Mouse (Mus musculus) frontal cortex, postnatal 14 days (tissue): ENCODE data around the gene Mien1.
A peak's percentile ranks its signal among the peaks of the same experiment; 100 is the strongest.

Experiments
- DNase-seq, 2 experiments: peaks; one replicate each; pipeline ENCODE4 v3.0.0; 2022; ENCODE audit warnings: low spot score in 2 of 2

Gene Mien1

GRCm38 (mm10) chr11:98428436-98428835 is 10.4 kb downstream of the Mien1 start:
- no peak for DNase-seq

GRCm38 (mm10) chr11:98426592-98426991 is 12.2 kb downstream of the Mien1 start:
- no peak for DNase-seq

GRCm38 (mm10) chr11:98418939-98419547 is 19.7 kb downstream of the Mien1 start:
- DNase-seq = no peak

GRCm38 (mm10) chr11:98418273-98418672 is 20.5 kb downstream of the Mien1 start:
- no peak for DNase-seq

GRCm38 (mm10) chr11:98417074-98417473 is 21.7 kb downstream of the Mien1 start:
- no peak for DNase-seq

DNA sequence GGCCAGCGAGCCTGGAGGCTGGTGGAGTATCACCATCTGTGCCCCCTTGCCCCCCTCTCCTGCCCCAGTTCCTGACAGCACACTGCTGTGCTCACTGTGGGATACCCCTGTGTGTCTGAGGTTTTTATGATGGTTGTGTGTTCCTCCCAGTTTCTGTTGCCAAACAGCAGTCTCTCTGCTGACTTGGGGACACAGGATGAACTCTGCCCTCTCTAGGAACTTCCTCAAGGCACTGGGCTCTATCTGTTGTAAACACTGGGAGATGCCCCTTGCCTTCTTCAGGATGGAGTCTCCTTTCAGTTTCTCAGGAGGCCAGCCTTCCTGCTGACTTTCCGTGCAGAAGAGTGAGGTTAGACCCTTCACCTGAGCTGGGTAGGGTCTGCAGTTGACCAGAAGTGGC is 24.6 kb downstream of the Mien1 start:
- no peak for DNase-seq

- no peak for DNase-seq
These were observed 25.1 kb downstream of the Mien1 start for GRCm38 (mm10) chr11:98413731-98414130.

DNA sequence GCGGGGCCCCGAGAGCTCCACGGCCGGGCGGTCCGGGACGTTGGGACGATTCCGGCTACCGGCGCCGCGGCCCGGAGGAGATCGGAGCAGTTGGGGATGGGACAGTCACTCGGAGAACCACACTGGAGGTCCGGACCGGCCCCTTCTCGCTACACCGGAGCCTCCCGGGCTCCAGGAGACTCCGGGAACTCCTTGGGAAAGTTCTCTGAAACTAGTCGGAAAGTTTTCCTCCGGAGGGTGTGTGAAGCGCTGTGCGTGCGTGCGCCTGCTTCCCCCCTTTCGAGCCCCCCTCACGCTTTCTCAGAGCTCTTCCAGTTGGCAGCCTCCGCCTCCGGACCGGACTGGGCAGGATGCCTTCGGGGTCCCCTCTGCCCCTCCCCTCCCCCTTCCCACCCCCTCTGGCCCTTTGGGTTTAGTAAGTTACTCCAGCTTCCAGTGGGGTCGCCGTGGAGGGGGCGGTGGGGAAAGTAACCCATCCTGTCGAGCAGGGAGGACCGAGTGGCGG is 25.9 kb downstream of the Mien1 start:
- no peak for DNase-seq

- DNase-seq = no peak
These were observed 26.5 kb downstream of the Mien1 start, which contains the start of gene Erbb2 for GRCm38 (mm10) chr11:98412273-98412796. Gene Erbb2 (plus strand): TSS chr11:98412470.

- no peak for DNase-seq
These were observed 29.4 kb downstream of the Mien1 start for GRCm38 (mm10) chr11:98409341-98409822.

DNA sequence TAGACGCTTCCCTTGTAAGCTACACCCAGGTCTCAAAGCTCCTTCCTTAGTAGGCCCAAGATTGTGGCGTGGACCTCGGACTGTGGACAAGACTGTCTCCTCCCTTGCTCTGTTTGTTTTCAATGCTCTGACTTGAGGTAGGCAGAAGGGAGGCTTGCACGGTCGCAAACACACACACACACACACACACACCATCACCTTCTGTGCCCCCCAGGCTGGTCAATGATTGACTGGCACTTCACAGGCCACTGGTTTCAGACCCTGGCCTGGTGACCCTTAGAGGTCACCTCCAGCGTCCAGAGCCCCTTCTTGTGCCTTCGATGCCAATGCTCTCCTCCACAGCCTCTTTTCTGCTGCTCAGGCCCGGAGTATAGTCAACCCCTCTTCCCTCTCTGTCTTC is 29.9 kb downstream of the Mien1 start:
- no peak for DNase-seq

- DNase-seq = no peak
These were observed 32.2 kb downstream of the Mien1 start for GRCm38 (mm10) chr11:98406621-98407020.

GRCm38 (mm10) chr11:98400816-98401215 is 38.0 kb downstream of the Mien1 start:
- no peak for DNase-seq

DNA sequence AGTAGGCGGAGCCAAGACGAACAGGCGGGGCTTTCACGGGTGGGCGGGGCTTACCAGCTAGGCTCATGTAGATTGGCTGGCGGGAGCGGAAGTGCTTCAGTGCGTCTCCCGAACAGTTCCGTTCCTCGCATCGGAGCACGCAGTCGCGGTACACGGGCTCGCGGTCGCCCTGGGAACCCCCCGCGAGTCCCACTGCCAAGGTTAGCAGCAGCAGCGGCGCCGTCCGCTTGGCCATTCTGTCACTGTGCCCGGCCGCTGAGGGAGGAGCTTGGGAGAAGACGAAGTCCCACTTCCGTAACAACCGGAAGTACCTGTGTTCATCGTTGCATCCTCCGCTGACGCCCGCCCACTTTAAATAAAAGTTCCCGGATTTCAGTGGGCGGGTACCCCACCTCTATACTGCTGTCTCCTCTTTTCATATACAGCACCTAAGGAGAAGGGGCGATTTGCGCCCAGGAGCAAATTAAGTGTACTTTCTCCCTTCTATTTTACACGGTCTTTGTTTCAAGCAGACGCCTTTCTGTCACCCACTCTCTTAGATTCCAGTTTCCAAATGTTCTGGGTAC is 38.5 kb downstream of the Mien1 start, which contains the start of gene Pgap3:
TSS of gene Pgap3 (minus strand) at position 330 of the 566 bp plus-strand sequence.
- DNase-seq = peak; percentile 83 to 87

- DNase-seq = no peak
These were observed 40.8 kb downstream of the Mien1 start for GRCm38 (mm10) chr11:98397946-98398345.

DNA sequence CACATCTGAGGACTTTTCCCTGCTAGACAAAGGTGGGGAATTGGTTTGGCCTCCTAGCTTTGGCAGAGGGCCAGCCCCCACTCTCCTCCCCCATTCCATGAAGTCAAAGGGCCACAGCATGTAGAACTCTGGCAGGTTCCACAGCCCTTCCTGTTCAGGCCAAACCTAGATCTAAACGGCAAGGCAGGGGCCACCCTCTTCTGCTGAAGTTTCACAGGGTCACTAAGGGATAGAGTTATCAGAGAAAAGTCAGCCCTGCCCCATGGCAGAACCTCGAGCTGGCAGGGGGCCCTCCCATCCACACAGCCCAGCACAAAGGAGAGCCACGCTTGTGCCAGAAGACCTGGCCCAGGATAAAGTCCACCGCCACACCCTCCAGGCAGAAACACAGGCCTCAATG is 43.8 kb downstream of the Mien1 start:
- DNase-seq = no peak

- no peak for DNase-seq
These were observed 44.5 kb downstream of the Mien1 start for GRCm38 (mm10) chr11:98394301-98394700.

DNA sequence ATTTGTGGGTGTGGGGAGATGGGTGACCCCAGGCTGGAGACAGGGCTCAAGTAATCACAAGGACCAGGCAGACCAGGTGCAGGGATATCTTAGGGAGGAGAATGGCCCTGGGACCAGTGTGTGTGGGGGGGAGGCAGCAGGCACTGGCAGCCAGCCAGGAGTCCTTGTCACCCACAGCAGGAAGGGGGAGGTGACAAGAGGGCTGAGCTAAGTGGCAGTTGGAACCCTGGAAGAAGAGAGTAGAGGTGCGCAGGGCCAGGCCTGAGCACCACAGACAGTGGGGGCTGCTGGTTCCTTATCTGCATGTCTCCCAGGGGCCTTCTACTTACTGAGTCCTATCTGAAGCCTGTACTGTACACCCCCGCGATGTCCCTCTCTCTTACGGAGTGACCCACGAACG is 45.5 kb downstream of the Mien1 start:
- DNase-seq = no peak

- DNase-seq = no peak
These were observed 46.1 kb downstream of the Mien1 start for GRCm38 (mm10) chr11:98392645-98393044.

- DNase-seq = no peak
These were observed 46.8 kb downstream of the Mien1 start for GRCm38 (mm10) chr11:98392034-98392433.

GRCm38 (mm10) chr11:98390141-98390540 is 48.6 kb downstream of the Mien1 start:
- no peak for DNase-seq

GRCm38 (mm10) chr11:98389221-98389780 is 49.5 kb downstream of the Mien1 start:
- DNase-seq = peak in 1 of 2 experiments; percentile 59

- no peak for DNase-seq
These were observed 50.5 kb downstream of the Mien1 start for GRCm38 (mm10) chr11:98388282-98388681.
